Mouse (Mus musculus) adrenal gland, adult 2 months (tissue): ENCODE measurements at regions not wholly inside any gene's neighbourhood (a gene's known extent, or its start where the extent isn't known, plus 50 kb on each side); places are given as distances from the start of the nearest gene placed in this dataset.

ENCODE experiments used
- DNase-seq: peaks from one replicate; pipeline ENCODE4 v3.0.0; 2021

GRCm38 (mm10) chr3:21524426-21524937, 552.0 kb upstream of the Tbl1xr1 start:
- DNase-seq: no peak

- no peak for DNase-seq
These were observed 545.6 kb upstream of the Tbl1xr1 start for GRCm38 (mm10) chr3:21530862-21531261.

- no peak for DNase-seq
These were observed 537.3 kb upstream of the Tbl1xr1 start for GRCm38 (mm10) chr3:21539138-21539537.

- no peak for DNase-seq
These were observed 532.0 kb upstream of the Tbl1xr1 start for GRCm38 (mm10) chr3:21544456-21544855.

- DNase-seq: no peak
These were observed 531.1 kb upstream of the Tbl1xr1 start for GRCm38 (mm10) chr3:21545156-21545893.

GRCm38 (mm10) chr3:21546411-21546810, 530.0 kb upstream of the Tbl1xr1 start:
- no peak for DNase-seq

- no peak for DNase-seq
These were observed 526.8 kb upstream of the Tbl1xr1 start for GRCm38 (mm10) chr3:21549671-21550070.

- DNase-seq: no peak
These were observed 523.2 kb upstream of the Tbl1xr1 start for GRCm38 (mm10) chr3:21553159-21553758.

- no peak for DNase-seq
These were observed 522.6 kb upstream of the Tbl1xr1 start for GRCm38 (mm10) chr3:21553859-21554258.

- DNase-seq: peak; percentile 4
These were observed 518.5 kb upstream of the Tbl1xr1 start for GRCm38 (mm10) chr3:21557963-21558441.

- DNase-seq: no peak
These were observed 513.6 kb upstream of the Tbl1xr1 start for GRCm38 (mm10) chr3:21562771-21563312.

GRCm38 (mm10) chr3:21563454-21563853, 513.0 kb upstream of the Tbl1xr1 start:
- DNase-seq: no peak

GRCm38 (mm10) chr3:21564211-21564781, 512.2 kb upstream of the Tbl1xr1 start:
- peak; percentile 41 for DNase-seq

- DNase-seq: no peak
These were observed 511.5 kb upstream of the Tbl1xr1 start for GRCm38 (mm10) chr3:21564847-21565485.

GRCm38 (mm10) chr3:21569721-21570120, 506.7 kb upstream of the Tbl1xr1 start:
- DNase-seq: no peak

GRCm38 (mm10) chr3:21578635-21579034, 497.8 kb upstream of the Tbl1xr1 start:
- DNase-seq: no peak

- DNase-seq: no peak
These were observed 494.3 kb upstream of the Tbl1xr1 start for GRCm38 (mm10) chr3:21582122-21582521.

GRCm38 (mm10) chr3:21585767-21586166, 490.7 kb upstream of the Tbl1xr1 start:
- no peak for DNase-seq

- no peak for DNase-seq
These were observed 469.6 kb upstream of the Tbl1xr1 start for GRCm38 (mm10) chr3:21606846-21607245.

GRCm38 (mm10) chr3:21610231-21610630, 466.2 kb upstream of the Tbl1xr1 start:
- no peak for DNase-seq

- DNase-seq: no peak
These were observed 454.7 kb upstream of the Tbl1xr1 start for GRCm38 (mm10) chr3:21621745-21622144.

GRCm38 (mm10) chr3:21625039-21625438, 451.4 kb upstream of the Tbl1xr1 start:
- DNase-seq: no peak
